Mouse (Mus musculus): ENCODE measurements at regions not wholly inside any gene's neighbourhood (a gene's known extent, or its start where the extent isn't known, plus 50 kb on each side); places are given as distances from the start of the nearest gene placed in this dataset.

- TF ChIP-seq CTCF (IDR thresholded peaks at IDR 0.05; ENCODE audit: low read depth, low read length) (no peak), POLR2A (IDR thresholded peaks at IDR 0.05; ENCODE audit: borderline replicate concordance, low read depth, low read length) (no peak)
Measured at GRCm38 (mm10) chr13:31393421-31394215, 162.3 kb upstream of the Foxq1 start.

All from bone marrow macrophage, adult 2 months (primary cell).